Mouse (Mus musculus) cerebellum, adult 18-20 months (tissue): ENCODE measurements at regions not wholly inside any gene's neighbourhood (a gene's known extent, or its start where the extent isn't known, plus 50 kb on each side); places are given as distances from the start of the nearest gene placed in this dataset.

Experiments
- DNase-seq, 2 experiments: peaks; one replicate each; pipeline ENCODE4 v3.0.0; 2021

GRCm38 (mm10) chr1:64361959-64362638, 170.3 kb upstream of the Creb1 start:
- DNase-seq, result no peak

- no peak for DNase-seq
Observed at GRCm38 (mm10) chr1:64343268-64343667, 189.2 kb upstream of the Creb1 start.

- peak; percentile 89 to 96 for DNase-seq
Observed at GRCm38 (mm10) chr1:64341596-64341995, 190.8 kb upstream of the Creb1 start.

- DNase-seq, result no peak
Observed at GRCm38 (mm10) chr1:64338575-64338961, 193.9 kb upstream of the Creb1 start.

- no peak for DNase-seq
Observed at GRCm38 (mm10) chr1:64337619-64338574, 194.5 kb upstream of the Creb1 start.

- DNase-seq, result no peak
Observed at GRCm38 (mm10) chr1:64331566-64331965, 200.9 kb upstream of the Creb1 start.

GRCm38 (mm10) chr1:64330721-64331120, 201.7 kb upstream of the Creb1 start:
- no peak for DNase-seq

GRCm38 (mm10) chr1:64322197-64322596, 200.1 kb upstream of the Klf7 start:
- no peak for DNase-seq

GRCm38 (mm10) chr1:64319155-64319582, 197.1 kb upstream of the Klf7 start:
- no peak for DNase-seq

- peak; percentile 47 to 59 for DNase-seq
Observed at GRCm38 (mm10) chr1:64318440-64319154, 196.5 kb upstream of the Klf7 start.

- DNase-seq, result no peak
Observed at GRCm38 (mm10) chr1:64317032-64317636, 195.1 kb upstream of the Klf7 start.

- DNase-seq, result no peak
Observed at GRCm38 (mm10) chr1:64311371-64311770, 189.3 kb upstream of the Klf7 start.

- DNase-seq, result no peak
Observed at GRCm38 (mm10) chr1:64308560-64308959, 186.5 kb upstream of the Klf7 start.

GRCm38 (mm10) chr1:64308088-64308487, 186.0 kb upstream of the Klf7 start:
- no peak for DNase-seq

GRCm38 (mm10) chr1:64305427-64306213, 183.5 kb upstream of the Klf7 start:
- DNase-seq, result peak; percentile 76 to 83

GRCm38 (mm10) chr1:64302833-64303358, 180.8 kb upstream of the Klf7 start:
- DNase-seq, result peak; percentile 18 to 30

- no peak for DNase-seq
Observed at GRCm38 (mm10) chr1:64301530-64302061, 179.5 kb upstream of the Klf7 start.

GRCm38 (mm10) chr1:64300951-64301529, 179.0 kb upstream of the Klf7 start:
- no peak for DNase-seq

GRCm38 (mm10) chr1:64298950-64299349, 176.9 kb upstream of the Klf7 start:
- DNase-seq, result no peak

- no peak for DNase-seq
Observed at GRCm38 (mm10) chr1:64298188-64298587, 176.1 kb upstream of the Klf7 start.

- no peak for DNase-seq
Observed at GRCm38 (mm10) chr1:64297343-64297742, 175.3 kb upstream of the Klf7 start.
